Mouse (Mus musculus) adrenal gland, adult 8-10 months (tissue): Measurements from ENCODE around the gene Atp6v1g2. TPM values are rescaled to one million over a fixed set of nuclear protein-coding genes. Genes with fewer than 3 reads are reported as not detected.

ENCODE experiments used
- DNase-seq: peaks from one replicate; pipeline ENCODE4 v3.0.0; 2022
- total RNA-seq, 4 experiments: library from RNA; stranded (reverse); gene quantifications; 2 replicates each; pipeline ENCODE4 v1.2.4; 2022

The Atp6v1g2 gene
- total RNA-seq, 4 experiments from 2014 or later = 5.5 to 12.1 (median 7.4) TPM

DNA sequence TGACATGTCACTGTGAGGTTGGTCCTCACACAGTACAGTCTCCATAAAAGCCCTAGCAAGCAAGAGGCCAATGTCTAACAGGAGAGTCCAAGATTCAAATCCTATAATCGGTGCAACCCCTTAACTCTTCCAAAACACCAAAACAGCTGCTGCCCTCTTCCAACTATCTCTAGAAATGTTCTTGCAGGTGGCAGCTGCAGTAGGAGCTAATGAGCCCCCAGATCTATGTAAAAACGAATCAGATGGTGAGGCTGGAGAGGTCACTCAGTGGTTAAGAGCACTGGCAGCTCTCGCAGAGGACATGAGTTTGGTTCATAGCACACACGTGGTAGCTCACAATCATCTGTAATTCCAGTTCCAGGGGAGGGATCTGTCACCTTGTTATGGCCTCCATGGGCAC, 22.2 kb downstream of the Atp6v1g2 start:
- DNase-seq = no peak

DNA sequence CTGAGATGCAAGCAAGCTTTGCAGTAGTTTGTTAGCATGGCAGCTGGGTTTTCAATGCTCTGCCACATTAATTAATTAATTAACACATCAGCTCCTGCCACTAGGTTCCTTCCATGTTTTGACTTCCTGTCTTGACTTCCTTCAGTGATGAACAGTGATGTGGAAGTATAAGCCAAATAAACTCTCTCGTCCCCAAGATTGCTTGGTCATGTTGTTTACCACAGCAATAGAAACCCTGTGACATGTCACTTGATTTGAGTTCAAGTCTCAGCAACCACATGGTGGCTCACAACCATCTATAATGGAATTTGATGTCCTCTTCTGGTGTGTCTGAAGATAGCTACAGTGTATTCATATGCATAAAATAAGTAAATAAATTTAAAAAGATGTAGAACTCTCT, 23.9 kb downstream of the Atp6v1g2 start:
- no peak for DNase-seq

DNA sequence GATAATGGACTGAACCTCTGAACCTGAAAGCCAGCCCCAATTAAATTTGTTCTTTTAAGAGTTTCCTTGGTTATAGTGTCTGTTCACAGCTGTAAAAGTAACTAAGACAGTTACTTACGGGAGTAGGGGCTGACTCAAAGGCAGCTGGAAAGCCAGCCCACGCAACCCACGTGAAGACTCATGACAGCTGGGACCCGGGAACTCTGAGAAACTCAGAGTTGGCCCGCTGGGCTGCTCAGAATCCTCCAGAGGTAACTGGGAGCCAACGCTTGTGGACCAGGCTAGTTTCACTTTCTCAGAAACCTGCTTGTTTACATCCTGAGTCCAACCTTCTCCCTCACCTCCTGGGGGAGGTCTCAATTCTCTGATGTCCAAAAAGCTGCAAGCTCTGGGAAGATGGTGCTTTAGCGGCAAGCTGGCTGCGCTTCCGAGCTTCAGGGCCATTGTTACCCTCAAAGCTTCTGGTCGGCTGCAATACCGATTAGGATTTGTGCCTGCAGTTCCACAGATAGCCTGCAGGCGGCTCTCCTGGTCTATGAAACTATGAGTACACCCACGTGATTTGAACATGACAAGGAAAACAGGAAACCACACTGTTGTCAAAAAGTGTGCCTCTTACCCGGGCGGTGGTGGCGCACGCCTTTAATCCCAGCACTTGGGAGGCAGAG, 24.5 kb downstream of the Atp6v1g2 start:
- peak; percentile 93 for DNase-seq

DNA sequence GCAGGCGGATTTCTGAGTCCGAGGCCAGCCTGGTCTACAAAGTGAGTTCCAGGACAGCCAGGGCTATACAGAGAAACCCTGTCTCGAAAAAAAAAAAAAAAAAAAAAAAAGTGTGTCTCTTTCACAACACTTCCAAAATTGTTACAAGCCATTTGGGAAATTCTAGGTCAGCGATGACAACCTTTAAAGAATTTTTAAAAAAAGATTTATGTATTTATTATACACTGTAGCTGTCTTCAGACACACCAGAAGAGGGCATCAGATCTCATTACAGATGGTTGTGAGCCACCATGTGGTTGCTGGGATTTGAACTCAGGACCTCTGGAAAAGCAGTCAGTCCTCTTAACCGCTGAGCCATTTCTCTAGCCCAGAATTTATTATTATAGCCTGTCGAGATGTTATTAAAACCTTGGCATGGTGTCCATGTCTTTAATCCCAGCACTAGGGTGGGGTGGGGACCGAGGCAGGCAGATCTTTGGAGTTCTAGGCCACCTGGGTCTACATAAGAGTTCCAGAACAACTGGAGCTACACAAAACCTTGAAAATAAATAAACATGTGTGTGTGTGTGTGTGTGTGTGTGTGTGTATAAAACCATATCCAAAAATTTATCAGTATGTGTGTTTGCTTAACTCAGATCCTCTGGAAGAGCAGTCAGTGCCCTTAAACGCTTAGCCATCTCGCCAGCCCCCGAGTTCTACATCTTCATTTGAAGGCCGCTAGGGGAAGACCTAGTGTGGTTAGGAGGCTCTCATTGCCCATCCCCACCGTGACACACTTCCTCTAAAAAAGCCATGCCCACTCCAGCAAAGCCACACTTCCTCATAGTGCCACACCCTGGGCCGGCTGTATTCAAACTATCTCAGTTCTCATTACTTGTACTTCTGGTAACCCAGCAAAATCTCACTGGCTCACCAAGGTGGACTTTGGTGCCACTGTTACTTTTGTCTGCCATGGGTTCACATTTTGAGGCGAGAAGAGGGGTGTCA, 25.3 kb downstream of the Atp6v1g2 start:
- DNase-seq = no peak

DNA sequence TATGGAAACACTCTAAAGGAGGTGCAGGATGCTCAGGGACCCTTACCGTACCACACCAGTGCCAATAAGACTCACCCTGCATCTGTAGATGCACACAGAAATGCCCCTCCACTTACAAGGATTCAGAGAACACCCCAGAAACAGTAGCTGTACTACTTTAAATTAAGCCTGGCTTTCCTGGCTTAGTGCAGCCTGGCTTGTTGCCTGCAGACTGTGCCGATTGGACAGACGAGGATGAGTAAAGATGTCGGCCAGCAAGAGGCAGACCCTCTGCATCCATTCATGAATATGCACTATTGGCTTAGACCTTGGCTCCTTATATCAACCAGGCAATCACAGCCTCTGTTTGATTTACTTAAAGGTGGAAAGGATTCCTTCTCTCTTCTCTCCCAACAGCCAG, 26.2 kb downstream of the Atp6v1g2 start:
- no peak for DNase-seq

DNA sequence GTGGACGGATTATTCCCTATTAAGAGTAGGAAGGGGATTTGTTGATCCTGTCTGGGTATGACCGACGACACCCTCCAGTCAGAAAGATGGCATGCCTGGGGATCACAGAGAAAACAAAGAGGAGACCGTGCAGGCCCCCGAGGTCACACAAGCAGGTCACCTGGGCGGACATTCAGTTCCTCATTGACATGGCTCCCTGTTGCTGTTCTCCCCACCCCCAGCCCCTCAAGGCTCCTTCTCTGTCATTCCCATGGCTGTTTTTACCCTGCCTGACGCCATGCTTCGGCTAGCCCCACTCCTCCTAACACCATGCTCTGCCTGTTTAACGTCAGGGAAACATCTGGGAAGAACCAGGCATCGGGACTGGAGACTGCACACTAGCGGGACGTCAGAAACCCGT, 28.2 kb downstream of the Atp6v1g2 start:
- no peak for DNase-seq

DNA sequence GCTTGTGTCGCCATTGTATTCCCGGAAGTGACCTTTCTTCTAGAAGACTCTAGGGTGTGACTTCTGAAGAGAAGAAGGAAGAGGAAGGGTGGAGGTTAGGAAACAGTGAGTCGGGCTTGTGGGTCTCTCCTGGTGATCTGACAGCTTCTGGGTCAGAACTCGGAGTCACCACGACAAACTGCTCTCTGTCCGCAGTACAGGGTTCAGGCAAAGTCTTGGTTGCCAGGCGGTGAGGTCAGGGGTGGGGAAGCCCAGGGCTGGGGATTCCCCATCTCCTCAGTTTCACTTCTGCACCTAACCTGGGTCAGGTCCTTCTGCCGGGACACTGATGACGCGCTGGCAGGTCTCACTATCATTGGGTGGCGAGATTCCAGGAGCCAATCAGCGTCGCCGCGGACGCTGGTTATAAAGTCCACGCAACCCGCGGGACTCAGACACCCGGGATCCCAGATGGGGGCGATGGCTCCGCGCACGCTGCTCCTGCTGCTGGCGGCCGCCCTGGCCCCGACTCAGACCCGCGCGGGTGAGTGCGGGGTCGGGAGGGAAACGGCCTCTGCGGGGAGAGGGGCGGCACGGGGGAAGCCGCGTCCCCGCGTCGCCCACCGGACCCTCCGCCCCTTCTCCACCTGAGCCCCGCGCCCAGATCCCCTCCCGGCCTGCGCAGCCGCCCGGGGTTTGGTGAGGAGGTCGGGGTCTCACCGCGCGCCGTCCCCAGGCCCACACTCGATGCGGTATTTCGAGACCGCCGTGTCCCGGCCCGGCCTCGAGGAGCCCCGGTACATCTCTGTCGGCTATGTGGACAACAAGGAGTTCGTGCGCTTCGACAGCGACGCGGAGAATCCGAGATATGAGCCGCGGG, 29.4 kb downstream of the Atp6v1g2 start, which contains the start of gene H2-D1:
Gene H2-D1, plus strand, starts transcription at position 67 of the 859 bp plus-strand sequence.
- peak; percentile 96 for DNase-seq

DNA sequence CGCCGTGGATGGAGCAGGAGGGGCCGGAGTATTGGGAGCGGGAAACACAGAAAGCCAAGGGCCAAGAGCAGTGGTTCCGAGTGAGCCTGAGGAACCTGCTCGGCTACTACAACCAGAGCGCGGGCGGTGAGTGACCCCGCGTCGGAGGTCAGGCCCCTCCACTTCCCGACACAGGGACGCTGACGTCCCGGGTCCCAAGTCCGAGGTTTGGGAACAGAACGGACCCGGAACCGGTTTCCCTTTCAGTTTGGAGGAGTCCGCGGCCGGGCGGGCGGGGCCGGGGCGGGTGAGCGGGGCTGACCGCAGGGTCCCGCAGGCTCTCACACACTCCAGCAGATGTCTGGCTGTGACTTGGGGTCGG, 30.0 kb downstream of the Atp6v1g2 start:
- DNase-seq = no peak

DNA sequence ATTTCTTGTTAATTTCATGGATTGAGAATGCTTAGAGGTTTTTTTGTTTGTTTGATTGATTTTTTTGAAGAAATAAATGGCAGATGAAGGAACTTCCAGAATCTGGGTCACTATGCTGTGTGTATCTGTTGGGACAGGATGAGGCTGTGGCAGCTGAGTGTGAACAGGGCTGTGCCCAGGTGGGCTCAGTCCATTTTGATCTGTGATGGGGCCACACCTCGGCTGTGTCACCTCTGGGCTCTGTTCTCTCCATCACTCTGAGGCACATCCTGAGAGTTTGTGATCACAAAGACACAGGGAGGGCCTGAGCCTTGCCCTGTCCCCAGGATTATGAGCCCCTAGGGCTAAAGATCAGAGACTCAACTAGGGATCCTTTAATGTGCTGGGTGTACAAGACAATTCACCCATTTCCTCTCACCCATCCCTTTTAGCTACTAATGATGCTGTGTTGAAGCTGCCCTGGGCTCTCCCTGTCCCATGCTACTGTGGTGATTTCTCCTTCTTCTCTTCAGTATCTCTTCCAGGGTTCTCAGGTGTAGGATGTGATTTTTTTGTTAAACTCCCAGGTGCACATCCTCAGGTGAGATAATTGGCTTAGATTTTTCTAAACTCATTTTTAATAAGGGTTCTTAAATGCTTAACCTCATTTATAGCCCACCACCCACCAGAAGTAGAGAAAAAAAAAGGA, 34.1 kb downstream of the Atp6v1g2 start:
- DNase-seq = no peak

DNA sequence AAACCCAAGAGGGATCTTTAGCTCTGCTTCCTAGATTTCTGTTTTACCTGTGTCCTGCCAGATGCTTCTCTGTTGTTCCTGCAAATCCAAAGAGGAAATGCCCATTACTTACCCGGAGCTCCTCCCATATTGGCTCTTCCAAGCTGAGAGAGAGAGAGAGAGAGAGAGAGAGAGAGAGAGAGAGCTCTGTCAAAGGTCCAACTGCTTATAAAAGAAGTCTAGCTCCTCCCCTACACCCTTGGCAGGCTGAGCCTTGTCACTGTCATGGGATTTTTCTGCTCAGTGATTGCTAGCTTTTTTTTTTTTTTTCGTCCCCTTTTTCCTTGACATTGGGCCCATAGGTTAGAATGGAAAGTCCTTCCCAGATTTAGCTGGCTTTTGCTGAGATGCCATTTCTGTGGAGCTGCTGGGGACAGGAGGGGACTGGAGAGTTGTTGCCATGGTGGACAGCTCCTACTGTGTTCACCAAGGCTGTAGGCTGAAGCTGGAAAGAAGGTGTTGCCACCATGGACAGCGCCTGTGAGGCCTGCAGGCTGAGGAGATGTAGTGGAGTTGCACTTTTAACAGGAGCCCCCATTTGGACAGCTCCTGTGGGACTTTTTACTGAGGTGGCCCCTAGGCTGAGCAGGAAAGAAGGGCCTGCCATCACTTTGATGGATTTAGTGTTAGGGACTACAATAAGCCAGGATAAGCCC, 36.3 kb downstream of the Atp6v1g2 start:
- no peak for DNase-seq

DNA sequence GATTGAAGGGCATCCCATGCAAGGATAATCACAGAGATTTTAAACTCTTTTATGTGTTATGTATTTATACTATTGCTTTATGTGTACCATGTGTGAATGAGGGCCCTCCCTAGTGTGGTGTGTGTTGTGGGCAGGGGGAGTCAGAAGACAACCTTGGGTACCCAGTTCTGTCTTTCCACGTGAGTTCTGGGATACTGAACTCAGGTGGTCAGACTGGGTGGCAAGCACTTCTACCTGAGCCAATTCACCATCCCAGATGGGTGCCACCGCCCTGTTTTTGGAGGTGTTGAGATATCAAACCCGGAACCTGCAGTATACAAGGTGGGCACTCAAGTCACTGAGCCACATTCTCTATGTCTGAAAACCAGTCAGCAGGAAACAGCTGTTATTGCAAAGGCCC, 38.8 kb downstream of the Atp6v1g2 start:
- DNase-seq = no peak

DNA sequence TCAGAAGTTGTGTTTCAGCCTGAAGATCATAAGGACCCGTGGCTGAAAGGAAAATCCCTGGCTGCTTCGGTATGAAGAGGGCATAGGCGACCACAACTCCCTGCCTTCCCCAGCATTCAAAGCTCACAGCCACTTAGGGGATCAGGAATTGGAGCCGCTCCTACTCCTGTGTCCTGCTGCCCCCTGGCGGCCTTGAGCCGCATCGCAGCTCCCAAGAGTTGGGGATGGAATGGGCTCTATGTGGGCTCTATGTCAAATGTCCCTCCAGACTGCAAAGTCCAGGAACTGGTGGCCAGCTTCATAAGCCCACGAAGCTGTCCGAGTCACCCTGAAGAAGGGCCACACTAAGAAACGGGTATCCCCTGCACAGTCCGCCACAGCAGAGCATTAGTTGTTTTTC, 41.3 kb downstream of the Atp6v1g2 start:
- DNase-seq = peak; percentile 77

DNA sequence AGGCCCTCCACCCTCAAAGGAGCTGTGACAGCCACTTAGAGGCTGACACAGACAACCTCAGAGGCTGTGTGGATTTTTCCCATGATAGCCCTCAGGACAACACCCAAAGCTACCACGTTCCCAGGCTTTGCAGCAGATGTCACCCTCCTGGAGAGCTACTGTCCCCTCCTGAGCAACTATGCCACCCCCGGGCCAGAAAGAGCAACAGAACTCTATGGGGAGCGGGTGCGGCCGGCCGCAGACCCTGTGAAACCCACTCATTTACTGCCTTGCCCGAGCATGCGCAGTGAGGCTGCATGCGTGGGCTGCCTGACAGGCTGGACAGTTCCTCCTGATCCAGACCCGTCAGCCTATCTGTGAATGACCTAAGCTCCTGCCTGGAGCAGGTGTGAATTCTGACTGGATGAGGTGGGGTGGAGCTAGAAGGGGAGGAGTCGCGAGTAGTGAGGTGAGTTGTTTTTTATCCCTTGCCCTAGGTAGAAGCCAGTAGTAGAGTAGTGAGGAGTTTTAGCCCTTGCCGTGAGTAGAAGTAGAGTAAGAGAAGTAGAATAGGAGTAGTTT, 42.9 kb downstream of the Atp6v1g2 start:
- no peak for DNase-seq

DNA sequence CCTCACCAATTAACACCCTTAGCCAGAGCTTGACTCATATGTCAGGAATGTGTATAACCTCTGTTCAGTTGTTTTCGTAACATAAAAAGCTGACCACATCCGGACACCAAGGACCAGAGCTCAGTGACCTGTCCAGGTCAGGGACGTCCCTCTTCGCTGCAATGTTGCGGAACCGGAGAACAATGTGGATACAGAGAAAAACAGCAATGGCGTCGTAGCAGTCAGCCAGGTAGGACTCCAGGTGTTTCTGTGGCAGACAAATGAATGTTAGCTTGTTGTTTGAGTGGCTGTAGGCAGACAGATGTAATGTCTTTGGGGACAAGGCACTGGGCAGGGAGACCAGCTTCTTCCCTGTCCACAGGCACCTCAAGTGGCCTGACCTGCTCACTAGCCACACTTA, 44.6 kb downstream of the Atp6v1g2 start:
- DNase-seq = no peak

DNA sequence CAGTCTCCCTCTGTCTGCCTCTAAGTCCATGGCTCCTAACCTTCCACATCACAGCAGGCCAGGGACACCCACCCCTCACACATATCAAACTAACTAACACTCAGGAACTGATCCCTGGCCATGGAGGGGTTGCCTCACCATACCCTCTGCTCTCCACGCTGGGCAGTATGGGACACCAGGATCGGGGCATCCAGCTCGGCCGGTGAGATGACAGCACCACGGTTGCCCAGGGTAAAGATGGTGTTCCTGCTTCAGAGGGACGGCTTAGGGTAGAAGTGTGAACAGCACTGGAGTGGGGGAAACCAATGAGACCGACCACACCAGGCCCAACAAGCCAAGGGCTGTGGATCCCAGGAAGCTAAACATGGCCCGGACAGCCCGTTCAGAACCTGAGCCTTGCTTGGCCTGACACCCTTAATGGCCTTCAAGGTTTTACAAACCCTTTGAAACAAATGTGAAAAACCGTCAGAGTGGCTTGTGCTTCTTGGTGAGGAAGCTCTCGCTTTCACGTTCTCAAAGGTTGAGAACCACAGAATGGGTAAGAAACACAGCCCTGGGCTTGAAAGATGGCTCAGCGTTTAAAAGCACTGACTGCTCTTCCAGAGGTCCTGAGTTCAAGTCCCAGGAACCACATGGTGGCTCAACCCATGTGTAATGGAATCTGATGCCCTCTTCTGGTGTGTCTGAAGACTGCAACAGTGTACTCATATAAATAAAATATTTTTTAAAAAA, 45.7 kb downstream of the Atp6v1g2 start:
- DNase-seq = no peak

DNA sequence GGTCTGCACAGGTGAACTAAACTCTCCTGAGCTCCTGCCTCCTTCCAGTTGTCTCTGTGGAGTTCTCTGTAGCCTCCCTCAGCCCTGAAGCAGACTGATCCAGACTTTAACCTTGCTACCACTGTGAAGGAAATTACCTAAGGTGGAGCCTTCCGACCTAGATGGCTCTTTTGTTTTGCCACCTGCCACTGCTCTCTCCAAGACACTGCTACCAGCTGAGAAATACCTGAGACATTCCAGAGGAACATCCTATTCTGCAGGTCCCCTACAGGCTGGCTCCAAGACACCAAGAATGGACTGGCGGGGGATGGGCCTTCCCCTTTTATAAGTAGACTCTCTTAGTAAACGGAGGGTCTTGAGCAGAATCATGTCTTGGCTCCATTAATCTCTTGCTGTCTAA, 46.8 kb downstream of the Atp6v1g2 start:
- no peak for DNase-seq

DNA sequence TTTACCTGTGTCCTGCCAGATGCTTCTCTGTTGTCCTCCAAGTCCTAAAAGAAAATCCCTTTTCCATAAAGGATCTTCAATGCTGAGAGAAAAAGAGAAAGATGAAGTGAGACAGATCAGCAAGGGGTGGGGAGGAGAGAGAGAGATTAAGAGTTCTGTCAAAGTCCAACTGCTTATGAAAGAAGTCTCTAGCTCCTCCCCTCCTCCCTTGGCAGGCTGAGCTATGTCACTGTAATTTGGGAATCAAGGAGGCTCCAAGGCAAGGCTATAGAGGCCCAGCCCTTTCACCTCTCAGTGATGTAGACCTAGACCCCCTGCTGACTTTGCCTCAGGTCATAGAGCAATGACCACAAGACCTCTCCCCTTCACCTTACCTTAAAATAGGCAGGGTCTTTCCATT, 52.0 kb downstream of the Atp6v1g2 start:
- no peak for DNase-seq
